ENCODE assay signal across 30 mouse cellular contexts in the genomic region with DNA sequence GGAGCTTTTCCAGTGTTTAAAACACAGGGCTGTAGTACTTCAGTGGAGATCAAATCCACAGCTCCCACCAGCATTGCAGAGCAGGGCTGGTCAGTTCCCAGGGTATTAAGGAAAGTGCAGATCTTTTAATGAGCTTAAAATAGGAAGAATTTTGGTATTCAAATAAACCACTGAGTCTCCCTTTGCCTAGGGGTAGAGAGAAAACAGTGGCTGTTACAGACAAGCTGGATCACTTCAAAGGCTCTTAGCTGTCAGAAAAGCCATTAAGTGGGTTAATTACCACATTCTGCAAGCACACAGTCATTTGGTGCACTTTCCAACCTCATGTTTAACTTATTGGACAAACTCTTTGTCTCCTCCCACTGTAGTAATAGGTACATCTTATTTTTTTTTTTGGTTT.
DNase-seq lines count a peak whose midpoint lies in the region; ATAC-seq and TF ChIP-seq lines count a peak whose summit lies in the region.
"Had no signal": no experiment of that assay in that cellular context is flagged by ENCODE, and none has a peak within 500 bp of the region (broad histone marks: within the 10 kb centered on the region; RNA-seq: fewer than 3 reads in every experiment).

No protein-coding gene starts in this region.

- no peaks in the 10 kb centered on the region for H3K4me1 ChIP-seq in forebrain, embryonic 11.5 days (replicated peaks; ENCODE audit: control insufficient read depth, insufficient read depth, low read length)
- peaks cover 7% of the 10 kb centered on the region for H3K4me1 ChIP-seq in forebrain, embryonic 12.5 days
- peaks cover 2% of the 10 kb centered on the region for H3K4me1 ChIP-seq in forebrain, embryonic 16.5 days (replicated peaks; ENCODE audit: control insufficient read depth, insufficient read depth, low read length)
- H3K4me1 ChIP-seq in forebrain, embryonic 10.5 days = peaks cover 5% of the 10 kb centered on the region; the same call in 1 of the 2 replicates
- H3K4me1 ChIP-seq in midbrain, embryonic 14.5 days (ENCODE audit: control insufficient read depth, insufficient read depth, low read length) = no peaks in the 10 kb centered on the region
- no peaks in the 10 kb centered on the region for H3K4me1 ChIP-seq in midbrain, postnatal 0 days (ENCODE audit: insufficient read depth, low read length)
- H3K4me1 ChIP-seq in liver, embryonic 12.5 days = no peaks in the 10 kb centered on the region
- H3K4me1 ChIP-seq: embryonic facial prominence, embryonic 15.5 days; heart, embryonic 12.5 days; heart, embryonic 15.5 days had no signal

- no peaks in the 10 kb centered on the region for H3K9me3 ChIP-seq in forebrain, embryonic 11.5 days (ENCODE audit: control insufficient read depth, low read length)
- H3K9me3 ChIP-seq in forebrain, embryonic 12.5 days = no peaks in the 10 kb centered on the region
- no peaks in the 10 kb centered on the region for H3K9me3 ChIP-seq in forebrain, embryonic 16.5 days (ENCODE audit: control insufficient read depth, low read length)
- H3K9me3 ChIP-seq in forebrain, embryonic 10.5 days = no peaks in the 10 kb centered on the region
- no peaks in the 10 kb centered on the region for H3K9me3 ChIP-seq in midbrain, embryonic 14.5 days (ENCODE audit: control insufficient read depth, low read length)
- no peaks in the 10 kb centered on the region for H3K9me3 ChIP-seq in midbrain, postnatal 0 days (ENCODE audit: low read length)
- H3K9me3 ChIP-seq in liver, embryonic 12.5 days (replicated peaks) = no peaks in the 10 kb centered on the region
- H3K9me3 ChIP-seq: embryonic facial prominence, embryonic 15.5 days; heart, embryonic 12.5 days; heart, embryonic 15.5 days had no signal

- no peak for TF ChIP-seq CTCF in midbrain, postnatal 0 days (IDR thresholded peaks at IDR 0.05)
- no peak for TF ChIP-seq CTCF in brain, embryonic 14.5 days (IDR thresholded peaks at IDR 0.05; ENCODE audit: borderline replicate concordance, extremely low read depth, insufficient read depth, insufficient read length)

- H3K4me2 ChIP-seq in forebrain, embryonic 11.5 days (ENCODE audit: low read depth, low read length, severe bottlenecking) = no peak overlapping the region
- H3K4me2 ChIP-seq in forebrain, embryonic 12.5 days = no peak overlapping the region
- H3K4me2 ChIP-seq in forebrain, embryonic 16.5 days (ENCODE audit: low read length) = no peak overlapping the region
- H3K4me2 ChIP-seq in midbrain, embryonic 14.5 days (ENCODE audit: low read length) = no peak overlapping the region
- H3K4me2 ChIP-seq in midbrain, postnatal 0 days (ENCODE audit: low read depth, low read length, poor library complexity, severe bottlenecking) = no peak overlapping the region
- H3K4me2 ChIP-seq in liver, embryonic 12.5 days = no peak overlapping the region
- H3K4me2 ChIP-seq: embryonic facial prominence, embryonic 15.5 days; heart, embryonic 12.5 days; heart, embryonic 15.5 days; hindbrain, embryonic 14.5 days had no signal

- no peaks in the 10 kb centered on the region for H3K27me3 ChIP-seq in forebrain, embryonic 11.5 days (ENCODE audit: control insufficient read depth, insufficient read depth, low read length)
- H3K27me3 ChIP-seq in forebrain, embryonic 12.5 days = no peaks in the 10 kb centered on the region
- H3K27me3 ChIP-seq in forebrain, embryonic 16.5 days (replicated peaks; ENCODE audit: control insufficient read depth, insufficient read depth, low read length) = no peaks in the 10 kb centered on the region
- no peaks in the 10 kb centered on the region for H3K27me3 ChIP-seq in forebrain, embryonic 10.5 days (ENCODE audit: poor library complexity, severe bottlenecking)
- H3K27me3 ChIP-seq in midbrain, embryonic 14.5 days (ENCODE audit: control insufficient read depth, insufficient read depth, low read length) = no peaks in the 10 kb centered on the region
- no peaks in the 10 kb centered on the region for H3K27me3 ChIP-seq in midbrain, postnatal 0 days (ENCODE audit: insufficient read depth, low read length)
- H3K27me3 ChIP-seq in liver, embryonic 12.5 days (replicated peaks) = no peaks in the 10 kb centered on the region
- H3K27me3 ChIP-seq: CH12.LX; embryonic facial prominence, embryonic 15.5 days; heart, embryonic 12.5 days; heart, embryonic 15.5 days had no signal

- H3K36me3 ChIP-seq in forebrain, embryonic 11.5 days (ENCODE audit: control insufficient read depth, insufficient read depth, low read length) = no peaks in the 10 kb centered on the region
- no peaks in the 10 kb centered on the region for H3K36me3 ChIP-seq in forebrain, embryonic 12.5 days (replicated peaks)
- no peaks in the 10 kb centered on the region for H3K36me3 ChIP-seq in forebrain, embryonic 16.5 days (ENCODE audit: control insufficient read depth, insufficient read depth)
- H3K36me3 ChIP-seq in forebrain, embryonic 10.5 days (replicated peaks) = no peaks in the 10 kb centered on the region
- no peaks in the 10 kb centered on the region for H3K36me3 ChIP-seq in midbrain, embryonic 14.5 days (ENCODE audit: control insufficient read depth, insufficient read depth, low read length)
- H3K36me3 ChIP-seq in midbrain, postnatal 0 days (ENCODE audit: insufficient read depth, low read length) = no peaks in the 10 kb centered on the region
- no peaks in the 10 kb centered on the region for H3K36me3 ChIP-seq in liver, embryonic 12.5 days
- H3K36me3 ChIP-seq: embryonic facial prominence, embryonic 15.5 days; G1E; heart, embryonic 12.5 days; heart, embryonic 15.5 days had no signal

- no peak overlapping the region for H3K4me3 ChIP-seq in forebrain, embryonic 11.5 days (ENCODE audit: low read depth, low read length)
- no peak overlapping the region for H3K4me3 ChIP-seq in forebrain, embryonic 12.5 days (replicated peaks)
- no peak overlapping the region for H3K4me3 ChIP-seq in forebrain, embryonic 16.5 days (replicated peaks; ENCODE audit: low read length)
- no peak overlapping the region for H3K4me3 ChIP-seq in forebrain, embryonic 10.5 days
- no peak overlapping the region for H3K4me3 ChIP-seq in midbrain, embryonic 14.5 days (replicated peaks; ENCODE audit: low read depth, low read length)
- no peak overlapping the region for H3K4me3 ChIP-seq in midbrain, postnatal 0 days (ENCODE audit: low read depth, low read length)
- no peak overlapping the region for H3K4me3 ChIP-seq in liver, embryonic 12.5 days
- H3K4me3 ChIP-seq: embryonic facial prominence, embryonic 15.5 days; heart, embryonic 12.5 days; heart, embryonic 15.5 days had no signal

- H3K9ac ChIP-seq in forebrain, embryonic 11.5 days (ENCODE audit: low read length) = no peak overlapping the region
- no peak overlapping the region for H3K9ac ChIP-seq in forebrain, embryonic 12.5 days
- no peak overlapping the region for H3K9ac ChIP-seq in forebrain, embryonic 16.5 days (replicated peaks; ENCODE audit: low read depth, low read length)
- H3K9ac ChIP-seq in midbrain, embryonic 14.5 days (replicated peaks; ENCODE audit: low read length) = no peak overlapping the region
- no peak overlapping the region for H3K9ac ChIP-seq in midbrain, postnatal 0 days (replicated peaks; ENCODE audit: low read length, poor library complexity, severe bottlenecking)
- H3K9ac ChIP-seq in liver, embryonic 12.5 days = no peak overlapping the region
- H3K9ac ChIP-seq: embryonic facial prominence, embryonic 15.5 days; heart, embryonic 12.5 days; heart, embryonic 15.5 days; hindbrain, embryonic 14.5 days had no signal

- H3K27ac ChIP-seq in forebrain, embryonic 11.5 days (ENCODE audit: low read depth, low read length) = no peak overlapping the region
- H3K27ac ChIP-seq in forebrain, embryonic 12.5 days = no peak overlapping the region
- H3K27ac ChIP-seq in forebrain, embryonic 16.5 days (ENCODE audit: low read length) = no peak overlapping the region
- H3K27ac ChIP-seq in forebrain, embryonic 10.5 days = no peak overlapping the region
- H3K27ac ChIP-seq in midbrain, embryonic 14.5 days (replicated peaks; ENCODE audit: low read depth, low read length) = no peak overlapping the region
- no peak overlapping the region for H3K27ac ChIP-seq in midbrain, postnatal 0 days (ENCODE audit: low read depth, low read length)
- no peak overlapping the region for H3K27ac ChIP-seq in liver, embryonic 12.5 days
- H3K27ac ChIP-seq: embryonic facial prominence, embryonic 15.5 days; heart, embryonic 15.5 days; hindbrain, embryonic 14.5 days; hindbrain, postnatal 0 days had no signal

- no peak for TF ChIP-seq POLR2A in brain, embryonic 14.5 days (IDR thresholded peaks at IDR 0.05; ENCODE audit: borderline replicate concordance, extremely low read depth, insufficient read depth, insufficient read length, poor library complexity, severe bottlenecking)

- peak; percentile 57 for ATAC-seq in forebrain, embryonic 11.5 days (replicated peaks; ENCODE audit: low FRiP score)
- ATAC-seq in forebrain, embryonic 12.5 days (ENCODE audit: low FRiP score) = no peak; the same call in 1 of the 2 replicates
- ATAC-seq in forebrain, embryonic 16.5 days = peak; percentile 45; the same call in 1 of the 2 replicates
- ATAC-seq in midbrain, embryonic 14.5 days (ENCODE audit: low FRiP score, low TSS enrichment) = no peak
- ATAC-seq in midbrain, postnatal 0 days (ENCODE audit: low FRiP score) = no peak
- no peak for ATAC-seq in liver, embryonic 12.5 days
- ATAC-seq: hindbrain, postnatal 0 days; inflammation-experienced regulatory T-cells, adult 6 months; intestine, embryonic 16.5 days had no signal

- DNase-seq in forebrain, embryonic 11.5 days (ENCODE audit: low spot score) = no peak
- DNase-seq in forebrain, embryonic 10.5 days (ENCODE audit: extremely low spot score, low spot score) = no peak
- DNase-seq in midbrain, embryonic 14.5 days = peak; percentile 46
- DNase-seq in midbrain, postnatal 0 days (ENCODE audit: low spot score) = no peak
- peak; percentile 75 for DNase-seq in brain, embryonic 14.5 days (ENCODE audit: low read depth)
- DNase-seq: adrenal gland, adult 2 months; adrenal gland, postnatal 14 days; B cell, adult 2 months; cerebellum, adult 11-12 months; cerebellum, adult 8-10 months; cerebellum, postnatal 10 days; cerebellum, postnatal 36 days; embryo, embryonic 11 days; gastrocnemius, postnatal 25 days; heart, adult 18-20 months; heart, postnatal 10 days; heart, postnatal 36 days; kidney, adult 2 months had no signal

Comparison
In these comparisons a context has a peak if more than half of its experiments do, and no peak if none do; other contexts are left out.
1. ATAC-seq: peak in forebrain, embryonic 11.5 days (single experiment) and forebrain, embryonic 16.5 days (single experiment); none in forebrain, embryonic 12.5 days (single experiment), midbrain, embryonic 14.5 days (single experiment), midbrain, postnatal 0 days (single experiment) and liver, embryonic 12.5 days (single experiment).
2. DNase-seq: peak in midbrain, embryonic 14.5 days (single experiment) and brain, embryonic 14.5 days (single experiment); none in forebrain, embryonic 11.5 days (single experiment), forebrain, embryonic 10.5 days (single experiment) and midbrain, postnatal 0 days (single experiment).